In genomic region chr4:58200826-58201225, GRCm38 (mm10) we compare ENCODE assay signal across 32 mouse cellular contexts. TPM values are rescaled to one million over a fixed set of nuclear protein-coding genes. Genes with fewer than 3 reads are reported as not detected.
DNase-seq lines count a peak whose midpoint lies in the region; ATAC-seq and TF ChIP-seq lines count a peak whose summit lies in the region.
"Had no signal": no experiment of that assay in that cellular context is flagged by ENCODE, and none has a peak within 500 bp of the region (broad histone marks: within the 10 kb centered on the region; RNA-seq: fewer than 3 reads in every experiment).

No protein-coding gene starts in this region.

- TF ChIP-seq CTCF in cerebellum, adult 2 months (IDR thresholded peaks at IDR 0.05; ENCODE audit: borderline replicate concordance, insufficient read depth, low read depth, low read length): no peak
- TF ChIP-seq CTCF in liver, postnatal 0 days (IDR thresholded peaks at IDR 0.05; ENCODE audit: low read depth): no peak

- H3K36me3 ChIP-seq in kidney, embryonic 15.5 days: no peaks in the 10 kb centered on the region
- H3K36me3 ChIP-seq in liver, postnatal 0 days (replicated peaks; ENCODE audit: insufficient read depth, low read length): no peaks in the 10 kb centered on the region
- H3K36me3 ChIP-seq: forebrain, embryonic 10.5 days; forebrain, embryonic 15.5 days; heart, embryonic 12.5 days; hindbrain, embryonic 15.5 days; limb, embryonic 10.5 days; limb, embryonic 15.5 days; liver, embryonic 13.5 days had no signal

- TF ChIP-seq POLR2A in cerebellum, adult 2 months (IDR thresholded peaks at IDR 0.05; ENCODE audit: borderline replicate concordance, insufficient read depth, low read length): no peak

- H3K4me3 ChIP-seq in cerebellum, adult 2 months (replicated peaks; ENCODE audit: insufficient read depth, low read depth, low read length): no peak overlapping the region
- H3K4me3 ChIP-seq in kidney, embryonic 15.5 days (replicated peaks): no peak overlapping the region
- H3K4me3 ChIP-seq in liver, postnatal 0 days (ENCODE audit: low read depth, low read length): no peak overlapping the region
- H3K4me3 ChIP-seq: embryonic facial prominence, embryonic 13.5 days; forebrain, embryonic 10.5 days; forebrain, embryonic 15.5 days; gastrocnemius, adult 2 months; heart, adult 2 months; heart, embryonic 12.5 days; hindbrain, embryonic 15.5 days; limb, embryonic 10.5 days; limb, embryonic 15.5 days; liver, embryonic 13.5 days had no signal

- no peak for ATAC-seq in kidney, embryonic 15.5 days (replicated peaks; ENCODE audit: low FRiP score)
- no peak for ATAC-seq in liver, postnatal 0 days
- ATAC-seq: forebrain, embryonic 15.5 days; inflammation-experienced regulatory T-cells, adult 6 months; midbrain, embryonic 16.5 days; Patski had no signal

- no peak overlapping the region for H3K9ac ChIP-seq in kidney, embryonic 15.5 days
- no peak overlapping the region for H3K9ac ChIP-seq in liver, postnatal 0 days (replicated peaks)
- H3K9ac ChIP-seq: embryonic facial prominence, embryonic 13.5 days; forebrain, embryonic 15.5 days; heart, embryonic 12.5 days; hindbrain, embryonic 15.5 days; limb, embryonic 15.5 days; liver, embryonic 13.5 days had no signal

- DNase-seq in cerebellum, adult 2 months: no peak
- no peak for DNase-seq in cerebellum, postnatal 36 days
- DNase-seq in kidney, adult 8-10 months: no peak
- peak; percentile 56 for DNase-seq in adrenal gland, adult 2 months
- DNase-seq in adrenal gland, postnatal 25 days: peak; percentile 11
- DNase-seq in liver, postnatal 0 days: no peak
- no peak for DNase-seq in frontal cortex, postnatal 10 days (ENCODE audit: low spot score in 2 of 2)
- DNase-seq: gastrocnemius, adult 2 months; gastrocnemius, postnatal 36 days; heart, adult 2 months; kidney, adult 11 months; kidney, postnatal 36 days; layer of hippocampus, postnatal 36 days; liver, embryonic 13.5 days; lung, adult 2 months; right cerebral cortex, postnatal 25 days; thymus, postnatal 14 days had no signal

- peak overlapping the region; percentile 6; the same call in 1 of the 2 replicates for H3K27ac ChIP-seq in cerebellum, adult 2 months (ENCODE audit: insufficient read depth, low read length)
- 0 out of 2 replicates have a peak overlapping the region, but pooled peaks have one; percentile 47 for H3K27ac ChIP-seq in kidney, embryonic 15.5 days
- H3K27ac ChIP-seq in liver, postnatal 0 days (ENCODE audit: low read depth): no peak overlapping the region
- H3K27ac ChIP-seq: embryonic facial prominence, embryonic 13.5 days; forebrain, embryonic 10.5 days; forebrain, embryonic 15.5 days; gastrocnemius, adult 2 months; heart, adult 2 months; hindbrain, embryonic 15.5 days; limb, embryonic 10.5 days; limb, embryonic 15.5 days; liver, embryonic 13.5 days had no signal

- no peaks in the 10 kb centered on the region for H3K9me3 ChIP-seq in kidney, embryonic 15.5 days (replicated peaks)
- no peaks in the 10 kb centered on the region for H3K9me3 ChIP-seq in liver, postnatal 0 days (ENCODE audit: low read length)
- H3K9me3 ChIP-seq: forebrain, embryonic 10.5 days; forebrain, embryonic 15.5 days; hindbrain, embryonic 15.5 days; limb, embryonic 10.5 days; limb, embryonic 15.5 days; liver, embryonic 13.5 days had no signal

- TF ChIP-seq EP300 in liver, postnatal 0 days (IDR thresholded peaks at IDR 0.05; ENCODE audit: low read depth): no peak

- H3K4me1 ChIP-seq in cerebellum, adult 2 months (ENCODE audit: control insufficient read depth, insufficient read depth, low read length): peaks cover 11% of the 10 kb centered on the region
- peaks cover 19% of the 10 kb centered on the region for H3K4me1 ChIP-seq in kidney, embryonic 15.5 days
- H3K4me1 ChIP-seq in liver, postnatal 0 days (ENCODE audit: insufficient read depth): no peaks in the 10 kb centered on the region
- H3K4me1 ChIP-seq: liver, embryonic 13.5 days had no signal

- 59% methylated on average over 4 of the region's 4 CpGs for WGBS in cerebellum, adult 2 months
- WGBS in kidney, embryonic 15.5 days: 48% methylated on average over 4 of the region's 4 CpGs
- WGBS in liver, postnatal 0 days (ENCODE audit: insufficient replicate concordance): 64% methylated on average over 4 of the region's 4 CpGs

- no peak overlapping the region for H3K4me2 ChIP-seq in kidney, embryonic 15.5 days
- no peak overlapping the region for H3K4me2 ChIP-seq in liver, postnatal 0 days (ENCODE audit: low read depth, low read length)
- H3K4me2 ChIP-seq: embryonic facial prominence, embryonic 13.5 days; forebrain, embryonic 15.5 days; heart, embryonic 12.5 days; hindbrain, embryonic 15.5 days; limb, embryonic 15.5 days; liver, embryonic 13.5 days; midbrain, embryonic 11.5 days had no signal

- no peaks in the 10 kb centered on the region for H3K27me3 ChIP-seq in cerebellum, adult 2 months (ENCODE audit: control insufficient read depth, insufficient read depth, low read length)
- peaks cover 7% of the 10 kb centered on the region for H3K27me3 ChIP-seq in kidney, embryonic 15.5 days
- H3K27me3 ChIP-seq in liver, postnatal 0 days (ENCODE audit: insufficient read depth, low read length): peaks cover 8% of the 10 kb centered on the region
- H3K27me3 ChIP-seq: Patski had no signal

RNA-seq across cellular contexts. Expression of gene Svep1, which starts 5.8 kb away (rescaled TPM):
- polyA plus RNA-seq in cerebellum, adult 2 months (2012; rRNA removed): 10.1 and 11.6 TPM in 2 replicates
- 3.9 and 4.7 TPM in 2 replicates for polyA plus RNA-seq in kidney, embryonic 15.5 days (2015; fragmentation: Nextera tagmentation; extraction: Ambion mirVana)
- total RNA-seq in adrenal gland, adult 2 months (2021): 10 to 100 TPM in 1 of 2 experiments, 1 to 10 TPM in 1; 9.7 to 16.7 TPM
- polyA plus RNA-seq in adrenal gland, adult 2 months (2012; rRNA removed): 2.9 and 3.2 TPM in 2 replicates
- 9.4 and 9.8 TPM in 2 replicates for total RNA-seq in adrenal gland, postnatal 25 days (2021)
- polyA plus RNA-seq in liver, postnatal 0 days (2015; fragmentation: Nextera tagmentation; extraction: Ambion mirVana): 0.11 and 0.12 TPM in 2 replicates
- total RNA-seq: megakaryocyte progenitor cell, adult 5-6 weeks; MEL; neutrophil, adult 5-6 weeks had no signal

Comparison
In these comparisons a context has a peak if more than half of its experiments do, and no peak if none do; other contexts are left out.
1. DNase-seq: peak in adrenal gland, adult 2 months (single experiment) and adrenal gland, postnatal 25 days (single experiment); none in cerebellum, adult 2 months (0 of 2), cerebellum, postnatal 36 days (0 of 2), kidney, adult 8-10 months (0 of 2), liver, postnatal 0 days (single experiment) and frontal cortex, postnatal 10 days (0 of 2).